Mouse (Mus musculus): ENCODE measurements around the gene Ankrd49. TPM values are rescaled to one million over a fixed set of nuclear protein-coding genes. Genes with fewer than 3 reads are reported as not detected.

Gene Ankrd49
- polyA plus RNA-seq (2016; fragmentation: Nextera tagmentation; extraction: Ambion mirVana) = 59.2 and 59.6 TPM in 2 replicates

DNA sequence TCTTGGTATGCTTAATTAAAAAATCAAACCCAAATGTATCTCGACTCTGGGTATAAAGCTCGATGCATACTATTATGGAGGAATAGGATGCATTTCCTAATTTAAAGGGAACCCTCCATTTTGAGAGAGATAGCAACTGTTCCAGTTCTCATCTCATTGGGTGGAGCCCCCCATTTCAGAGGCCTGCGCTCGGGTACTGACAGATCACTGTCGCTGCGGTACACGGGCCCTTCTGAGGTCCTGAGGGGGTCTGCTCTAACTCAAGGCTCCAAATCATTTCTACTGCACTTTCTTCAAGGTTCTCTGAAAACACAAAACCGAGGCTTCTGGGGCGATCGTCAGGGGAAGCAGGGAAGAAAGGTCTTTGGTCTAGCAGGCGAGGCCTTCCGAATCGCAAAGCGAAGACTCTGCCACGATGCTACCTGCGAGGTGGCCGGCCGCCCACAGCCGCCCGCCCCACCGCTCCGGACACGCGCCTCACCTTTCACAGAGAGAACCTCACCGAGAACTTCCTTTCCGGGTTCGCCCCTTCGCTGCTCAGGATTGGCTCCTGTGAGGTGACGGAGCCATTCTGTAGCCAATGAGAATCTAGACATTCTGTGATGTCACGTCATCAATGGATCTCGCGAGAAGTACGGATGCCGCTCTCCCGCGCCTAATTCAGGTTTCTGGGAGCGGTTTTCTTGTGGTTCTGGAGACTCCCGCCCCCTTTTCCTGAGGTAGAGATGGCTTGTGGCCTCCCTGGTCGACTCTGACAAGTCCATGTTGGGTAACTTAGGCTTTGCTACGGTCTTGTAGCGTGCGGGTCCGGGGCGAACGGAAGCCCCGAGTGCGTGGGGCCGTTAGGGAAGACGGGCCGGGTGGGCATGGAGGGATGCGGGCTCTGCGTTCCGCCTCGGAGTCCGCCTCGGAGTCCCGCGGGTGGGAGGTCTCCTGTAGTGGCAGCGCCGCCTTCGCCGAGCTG is at the start of gene Ankrd49, which contains the start of gene Mre11a:
Gene Ankrd49, minus strand, starts transcription at position 818 of the 964 bp plus-strand sequence.
Gene Mre11a, plus strand, starts transcription at position 616 of the 964 bp plus-strand sequence.
- WGBS = under 1% methylated on average over 62 of the region's 62 CpGs
- H3K27ac ChIP-seq = peak within 1 kb of the TSS; percentile 94
- peak; percentile 95 for DNase-seq (ENCODE audit: extremely low spot score, low spot score)
- H3K36me3 ChIP-seq (replicated peaks) = peaks cover 62% of the 10 kb centered on the region
- H3K9me3 ChIP-seq = no peaks in the 10 kb centered on the region
- no peaks in the 10 kb centered on the region for H3K27me3 ChIP-seq (ENCODE audit: poor library complexity, severe bottlenecking)
- H3K4me3 ChIP-seq = peak within 1 kb of the TSS; percentile 71
- peaks cover 17% of the 10 kb centered on the region for H3K4me1 ChIP-seq

DNA sequence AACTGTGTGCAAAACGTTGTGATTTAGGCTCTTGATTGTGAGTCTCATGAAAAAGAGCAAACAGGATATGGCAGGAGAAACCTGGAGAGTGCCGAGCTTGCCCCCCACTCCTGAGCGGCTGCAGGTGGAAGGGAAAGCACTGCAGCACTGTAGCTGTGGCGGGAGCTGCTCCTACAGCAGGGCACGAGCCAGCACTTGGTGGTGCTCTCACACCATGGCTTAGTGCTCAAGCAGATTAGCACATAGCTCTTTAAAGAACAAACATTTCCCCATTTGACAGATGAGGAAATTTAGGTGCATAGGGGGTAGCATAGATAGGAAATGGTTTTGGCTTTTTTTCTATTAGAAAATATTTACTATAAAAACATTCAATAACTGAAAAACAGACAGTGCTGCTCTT is 47.4 kb upstream of the Ankrd49 start:
- H3K4me1 ChIP-seq = no peaks in the 10 kb centered on the region
- peaks cover 91% of the 10 kb centered on the region for H3K36me3 ChIP-seq (replicated peaks)
- H3K9me3 ChIP-seq = no peaks in the 10 kb centered on the region
- 88% methylated on average over 5 of the region's 5 CpGs for WGBS
- DNase-seq (ENCODE audit: extremely low spot score, low spot score) = no peak
- no peak overlapping the region for H3K27ac ChIP-seq
- no peaks in the 10 kb centered on the region for H3K27me3 ChIP-seq (ENCODE audit: poor library complexity, severe bottlenecking)
- no peak overlapping the region for H3K4me3 ChIP-seq

DNA sequence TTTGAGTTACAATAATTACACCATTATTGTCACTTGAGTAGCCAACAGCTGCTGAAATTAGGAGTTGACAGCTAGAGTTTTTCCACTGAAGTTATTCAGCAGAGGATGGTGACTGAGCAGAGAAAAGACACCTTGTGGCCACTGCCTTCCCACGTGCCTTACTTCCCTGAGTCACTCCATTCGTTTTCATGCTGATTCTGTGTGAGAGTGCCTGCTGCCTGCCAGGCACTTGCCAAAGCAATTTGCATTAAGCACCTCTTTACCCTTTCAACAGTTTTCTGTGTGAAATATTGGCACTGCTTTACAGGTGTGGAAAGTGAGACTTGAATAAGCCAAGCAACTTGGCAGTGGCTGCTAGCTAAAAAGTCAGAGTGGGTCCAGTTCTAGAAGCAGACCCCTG is 43.2 kb upstream of the Ankrd49 start:
- 80% methylated on average over 2 of the region's 2 CpGs for WGBS
- no peaks in the 10 kb centered on the region for H3K27me3 ChIP-seq (ENCODE audit: poor library complexity, severe bottlenecking)
- no peak for DNase-seq (ENCODE audit: extremely low spot score, low spot score)
- H3K4me3 ChIP-seq = no peak overlapping the region
- H3K27ac ChIP-seq = no peak overlapping the region
- H3K4me1 ChIP-seq = no peaks in the 10 kb centered on the region
- peaks cover 90% of the 10 kb centered on the region for H3K36me3 ChIP-seq (replicated peaks)
- H3K9me3 ChIP-seq = no peaks in the 10 kb centered on the region

DNA sequence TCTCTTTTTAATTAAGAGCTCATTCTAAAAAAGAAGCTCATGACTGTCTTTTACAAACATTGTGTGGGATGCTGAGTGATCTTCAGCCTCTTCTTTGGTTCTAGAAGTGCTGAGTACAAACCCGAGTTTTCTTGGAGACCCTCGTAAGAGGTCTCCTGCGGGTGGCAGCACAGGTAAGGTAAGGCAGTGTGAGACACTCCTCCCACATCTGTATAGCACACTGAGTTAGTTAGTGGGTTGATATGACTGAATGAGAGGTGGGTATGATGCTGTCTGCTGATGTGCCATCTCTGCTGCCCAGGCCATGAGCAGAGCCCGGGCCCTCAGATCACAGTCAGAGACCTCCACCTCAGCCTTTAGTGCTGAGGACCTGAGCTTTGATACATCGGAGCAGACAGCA is 40.2 kb upstream of the Ankrd49 start:
- Histone ChIP-seq H3K4me1 (no peaks in the 10 kb centered on the region), H3K27ac (no peak overlapping the region), H3K36me3 (replicated peaks) (peaks cover 90% of the 10 kb centered on the region), H3K27me3 (ENCODE audit: poor library complexity, severe bottlenecking) (no peaks in the 10 kb centered on the region), H3K4me3 (no peak overlapping the region), H3K9me3 (no peaks in the 10 kb centered on the region)
- WGBS = 92% methylated on average over 5 of the region's 5 CpGs
- DNase-seq (ENCODE audit: extremely low spot score, low spot score) = no peak

DNA sequence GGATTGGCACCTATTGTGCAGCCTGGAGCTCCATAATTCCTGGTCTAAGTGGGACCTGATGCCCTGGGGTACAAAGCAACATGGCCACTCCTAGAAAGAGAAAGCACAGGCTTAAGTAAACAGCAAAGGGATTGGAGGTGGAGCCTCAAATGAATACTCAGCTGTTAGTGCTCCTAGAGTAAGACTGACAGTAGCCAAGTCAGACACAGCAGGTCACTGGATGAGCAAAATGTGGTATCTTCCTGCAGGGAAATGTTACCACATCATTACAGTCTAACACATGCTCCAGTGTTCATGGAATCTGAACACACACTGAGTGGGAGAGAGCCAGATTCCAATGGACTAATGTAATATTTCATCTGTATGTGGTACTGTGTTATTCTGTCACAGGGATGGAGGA is 36.7 kb upstream of the Ankrd49 start:
- DNase-seq (ENCODE audit: extremely low spot score, low spot score) = no peak
- H3K4me3 ChIP-seq = no peak overlapping the region
- no peak overlapping the region for H3K27ac ChIP-seq
- no peaks in the 10 kb centered on the region for H3K9me3 ChIP-seq
- H3K4me1 ChIP-seq = no peaks in the 10 kb centered on the region
- peaks cover 94% of the 10 kb centered on the region for H3K36me3 ChIP-seq (replicated peaks)
- no peaks in the 10 kb centered on the region for H3K27me3 ChIP-seq (ENCODE audit: poor library complexity, severe bottlenecking)

DNA sequence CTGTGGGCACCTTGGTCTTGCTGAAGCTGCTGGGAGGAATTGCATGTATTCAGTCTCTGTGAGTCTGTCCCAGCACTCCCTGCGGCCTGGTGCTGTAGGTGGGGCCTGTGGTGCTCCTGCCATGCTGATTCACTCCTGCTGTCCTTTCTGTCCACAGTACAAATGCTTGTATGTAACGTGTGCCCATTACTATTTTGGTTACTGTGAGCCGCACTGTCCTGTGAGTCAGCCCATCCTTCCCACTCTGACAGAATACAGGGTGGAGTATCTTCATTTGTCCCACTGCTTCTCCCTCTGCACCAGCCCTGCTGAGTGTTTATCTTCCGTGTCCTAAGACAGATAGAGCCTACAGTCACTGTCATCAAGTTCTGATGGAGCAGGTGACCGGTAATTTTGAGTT is 25.5 kb upstream of the Ankrd49 start:
- H3K27ac ChIP-seq = no peak overlapping the region
- no peaks in the 10 kb centered on the region for H3K9me3 ChIP-seq
- no peaks in the 10 kb centered on the region for H3K27me3 ChIP-seq (ENCODE audit: poor library complexity, severe bottlenecking)
- DNase-seq (ENCODE audit: extremely low spot score, low spot score) = no peak
- no peaks in the 10 kb centered on the region for H3K4me1 ChIP-seq
- H3K4me3 ChIP-seq = no peak overlapping the region
- WGBS = 95% methylated on average over 5 of the region's 5 CpGs
- peaks cover 96% of the 10 kb centered on the region for H3K36me3 ChIP-seq (replicated peaks)

DNA sequence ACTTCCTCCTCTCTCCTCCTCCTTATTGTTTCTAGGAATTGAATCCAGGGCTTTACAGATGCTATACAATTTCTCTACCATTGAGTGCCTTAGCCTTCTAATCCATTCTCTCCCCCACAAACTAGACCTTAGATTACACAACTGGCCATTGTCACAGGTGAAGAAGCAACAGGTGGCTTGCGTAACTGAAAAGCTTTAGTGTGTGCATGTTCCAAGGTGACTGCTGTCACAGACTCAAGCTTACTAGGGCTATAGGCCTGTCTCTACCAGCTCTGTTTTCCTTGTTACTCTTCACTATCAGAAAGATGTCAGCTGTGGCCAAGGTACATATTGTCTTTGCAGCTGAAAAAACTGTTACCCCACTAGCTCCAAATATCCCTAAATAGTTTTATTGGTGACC is 22.1 kb upstream of the Ankrd49 start:
- H3K27me3 ChIP-seq (ENCODE audit: poor library complexity, severe bottlenecking) = no peaks in the 10 kb centered on the region
- WGBS = 98% methylated on average over 1 of the region's 1 CpGs
- no peak overlapping the region for H3K27ac ChIP-seq
- no peaks in the 10 kb centered on the region for H3K4me1 ChIP-seq
- H3K9me3 ChIP-seq = no peaks in the 10 kb centered on the region
- peaks cover 95% of the 10 kb centered on the region for H3K36me3 ChIP-seq (replicated peaks)
- DNase-seq (ENCODE audit: extremely low spot score, low spot score) = no peak
- no peak overlapping the region for H3K4me3 ChIP-seq

DNA sequence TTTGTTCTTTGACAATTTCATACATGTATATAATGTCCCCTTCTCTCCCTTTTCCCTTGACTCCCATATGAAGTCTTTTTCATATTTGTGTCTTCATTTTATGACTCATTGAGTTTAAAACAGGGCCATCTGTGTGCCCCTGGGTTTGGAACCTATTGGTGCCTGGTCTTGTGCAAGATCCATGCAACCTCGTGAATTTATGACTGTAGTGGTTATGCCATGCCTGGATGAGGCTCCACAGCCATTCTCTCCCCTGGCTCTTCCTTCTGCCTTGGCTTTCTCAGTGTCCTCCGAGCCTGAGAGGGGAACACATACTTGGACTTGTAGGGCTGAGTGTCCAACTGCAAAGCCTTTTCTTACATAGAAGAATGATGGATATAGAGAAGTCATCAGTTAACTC is 21.1 kb upstream of the Ankrd49 start:
- Histone ChIP-seq H3K27ac (no peak overlapping the region), H3K36me3 (replicated peaks) (peaks cover 95% of the 10 kb centered on the region)

DNA sequence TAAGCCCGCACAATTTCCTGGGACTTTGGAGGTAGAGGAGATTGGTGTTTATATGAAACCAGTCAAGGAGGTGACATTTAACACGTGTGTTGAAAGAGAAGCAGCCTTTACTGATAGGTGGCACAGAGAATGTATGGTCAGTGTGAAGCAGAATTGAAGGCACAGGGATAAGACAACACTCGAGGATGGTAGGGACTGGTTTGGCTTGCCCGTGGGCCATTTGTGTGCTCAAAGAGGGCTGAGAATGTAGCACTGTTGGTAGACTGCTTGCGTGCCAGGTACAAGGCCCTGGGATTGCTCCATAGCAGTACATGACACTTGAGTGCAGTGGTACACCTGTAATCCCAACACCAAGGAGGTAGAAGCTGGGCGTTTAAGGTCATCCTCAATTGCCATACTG is 2.7 kb upstream of the Ankrd49 start:
- no peak for DNase-seq (ENCODE audit: extremely low spot score, low spot score)
- peaks cover 62% of the 10 kb centered on the region for H3K36me3 ChIP-seq (replicated peaks)
- 92% methylated on average over 6 of the region's 6 CpGs for WGBS
- H3K27ac ChIP-seq = no peak overlapping the region
- no peaks in the 10 kb centered on the region for H3K9me3 ChIP-seq
- H3K4me1 ChIP-seq = peaks cover 17% of the 10 kb centered on the region
- H3K27me3 ChIP-seq (ENCODE audit: poor library complexity, severe bottlenecking) = no peaks in the 10 kb centered on the region
- no peak overlapping the region for H3K4me3 ChIP-seq

More for the DNA sequence above, 21.1 kb upstream of the Ankrd49 start:
- WGBS = 90% methylated on average over 2 of the region's 2 CpGs
- Histone ChIP-seq H3K27me3 (ENCODE audit: poor library complexity, severe bottlenecking) (no peaks in the 10 kb centered on the region), H3K4me1 (no peaks in the 10 kb centered on the region), H3K9me3 (no peaks in the 10 kb centered on the region), H3K4me3 (no peak overlapping the region)
- no peak for DNase-seq (ENCODE audit: extremely low spot score, low spot score)

DNA sequence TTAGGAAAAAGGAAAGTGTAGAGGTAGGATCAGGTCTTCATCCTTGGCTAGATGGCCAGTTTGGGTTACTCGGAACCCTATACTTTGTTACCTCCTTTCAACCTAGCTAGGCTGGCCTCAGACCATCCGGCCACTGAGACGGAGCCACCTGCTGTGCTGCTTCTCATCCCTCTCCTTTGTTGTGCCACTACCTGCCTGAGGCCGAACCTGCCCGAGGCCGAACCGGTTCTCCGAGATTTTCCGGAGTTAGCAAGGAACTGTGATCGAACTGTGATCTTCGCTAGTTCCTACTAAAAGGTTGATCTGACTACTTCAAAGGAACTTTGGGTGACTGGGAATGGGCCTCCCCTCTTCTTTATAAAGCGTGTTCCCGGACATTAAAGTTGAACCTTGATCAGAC is 6.3 kb downstream of the Ankrd49 start:
- no peak for DNase-seq (ENCODE audit: extremely low spot score, low spot score)
- Histone ChIP-seq H3K27ac (no peak overlapping the region), H3K9me3 (no peaks in the 10 kb centered on the region), H3K27me3 (ENCODE audit: poor library complexity, severe bottlenecking) (no peaks in the 10 kb centered on the region), H3K36me3 (replicated peaks) (peaks cover 37% of the 10 kb centered on the region), H3K4me3 (no peak overlapping the region), H3K4me1 (no peaks in the 10 kb centered on the region)
- WGBS = 36% methylated on average over 13 of the region's 13 CpGs

DNA sequence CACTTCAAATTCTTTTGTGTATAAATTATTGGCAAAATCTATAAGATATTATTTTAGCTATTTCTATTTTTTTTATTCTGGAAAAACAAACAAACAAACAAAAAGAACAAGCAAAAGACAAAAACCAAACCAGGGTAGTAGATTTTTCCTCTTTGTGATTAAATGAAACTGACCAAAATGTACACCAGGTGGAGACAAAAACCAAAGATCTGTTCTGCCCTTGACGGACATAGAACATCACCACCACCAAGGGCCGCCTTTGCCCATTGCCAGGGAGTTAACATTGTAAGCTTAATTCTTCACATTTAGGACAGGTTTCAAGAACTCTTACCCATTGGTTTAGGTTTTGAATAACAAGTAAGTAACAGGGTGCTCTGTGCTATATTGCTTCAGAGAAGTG is 10.8 kb downstream of the Ankrd49 start:
- WGBS = 62% methylated on average over 2 of the region's 2 CpGs

DNA sequence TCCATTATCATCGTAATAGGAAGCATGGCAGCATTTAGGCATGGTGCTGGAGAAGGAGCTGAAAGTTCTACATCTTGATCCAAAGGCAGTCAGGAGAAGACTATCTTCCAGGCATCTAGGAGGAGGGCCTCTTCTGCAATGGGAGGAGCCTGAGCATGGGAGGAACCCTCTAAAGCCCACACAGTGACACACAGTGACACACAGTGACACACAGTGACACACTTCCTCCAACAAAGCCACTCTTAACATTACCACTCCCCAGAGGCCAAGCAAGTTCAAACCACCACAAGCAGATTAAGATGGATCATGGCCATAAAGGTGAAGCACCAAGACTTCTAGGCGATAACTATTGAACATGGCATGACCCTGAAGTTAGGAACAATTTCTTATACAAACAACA is 12.6 kb downstream of the Ankrd49 start:
- H3K36me3 ChIP-seq (replicated peaks) = no peaks in the 10 kb centered on the region
- WGBS = 90% methylated on average over 2 of the region's 2 CpGs
- no peaks in the 10 kb centered on the region for H3K9me3 ChIP-seq
- peaks cover 7% of the 10 kb centered on the region for H3K4me1 ChIP-seq
- DNase-seq (ENCODE audit: extremely low spot score, low spot score) = no peak
- H3K27ac ChIP-seq = no peak overlapping the region
- peaks cover 24% of the 10 kb centered on the region for H3K27me3 ChIP-seq (ENCODE audit: poor library complexity, severe bottlenecking)
- no peak overlapping the region for H3K4me3 ChIP-seq

More for the DNA sequence above, 10.8 kb downstream of the Ankrd49 start:
- DNase-seq (ENCODE audit: extremely low spot score, low spot score) = no peak
- no peaks in the 10 kb centered on the region for H3K36me3 ChIP-seq (replicated peaks)
- H3K27me3 ChIP-seq (ENCODE audit: poor library complexity, severe bottlenecking) = peaks cover 22% of the 10 kb centered on the region
- no peaks in the 10 kb centered on the region for H3K9me3 ChIP-seq
- H3K4me1 ChIP-seq = peaks cover 7% of the 10 kb centered on the region
- H3K27ac ChIP-seq = no peak overlapping the region
- no peak overlapping the region for H3K4me3 ChIP-seq

DNA sequence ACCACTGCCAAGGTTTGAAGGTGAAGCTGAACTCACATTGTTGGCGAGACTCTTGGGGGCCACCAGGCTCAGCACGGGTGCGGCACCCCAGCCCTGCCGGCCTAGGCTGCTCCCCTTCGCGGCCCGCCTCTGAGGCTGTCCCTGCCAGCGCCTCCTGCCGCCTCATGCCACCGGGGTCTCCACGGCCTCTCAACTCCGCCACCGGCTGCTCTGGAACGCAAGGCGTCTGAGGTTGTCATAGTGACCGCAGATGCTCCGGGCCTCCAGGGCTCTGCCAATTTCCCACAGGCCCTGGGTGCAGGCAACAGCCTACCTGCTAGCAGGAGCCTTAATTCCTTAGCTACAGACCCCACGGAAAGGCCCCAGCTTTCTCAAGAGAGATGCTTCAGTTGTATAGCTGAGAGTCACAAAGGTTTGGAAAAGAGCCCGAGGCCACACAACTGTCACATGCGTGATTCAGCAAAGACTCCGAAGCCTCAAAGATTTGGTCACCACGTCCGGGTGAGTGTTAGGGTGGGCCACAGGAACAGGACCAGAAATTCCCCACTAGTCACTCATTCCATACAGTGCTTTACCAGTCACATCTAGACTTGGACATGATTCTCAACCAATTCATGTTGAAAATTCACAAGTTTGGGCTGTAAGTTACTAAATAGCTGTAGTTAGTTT is 13.7 kb downstream of the Ankrd49 start, which contains the start of gene 1700012B09Rik:
Gene 1700012B09Rik, minus strand, starts transcription at position 228 of the 669 bp plus-strand sequence.
- DNase-seq (ENCODE audit: extremely low spot score, low spot score) = no peak
- 17% methylated on average over 23 of the region's 23 CpGs for WGBS
- peak within 1 kb of the TSS; percentile 26 for H3K4me3 ChIP-seq

More for the DNA sequence above, 13.7 kb downstream of the Ankrd49 start, which contains the start of gene 1700012B09Rik:
- no peaks in the 10 kb centered on the region for H3K9me3 ChIP-seq
- H3K27me3 ChIP-seq (ENCODE audit: poor library complexity, severe bottlenecking) = peaks cover 24% of the 10 kb centered on the region
- peaks cover 7% of the 10 kb centered on the region for H3K4me1 ChIP-seq
- no peaks in the 10 kb centered on the region for H3K36me3 ChIP-seq (replicated peaks)
- no peak within 1 kb of the TSS for H3K27ac ChIP-seq

Data from forebrain, embryonic 10.5 days (tissue).